Mouse (Mus musculus) layer of hippocampus, postnatal 14 days (tissue): Measurements from ENCODE around the gene Cops9. TPM values are rescaled to one million over a fixed set of nuclear protein-coding genes. Genes with fewer than 3 reads are reported as not detected.

Experiments used
- DNase-seq, 2 experiments: peaks; one replicate each; pipeline ENCODE4 v3.0.0; 2021 to 2022; ENCODE audit warnings: low spot score in 2 of 2, mixed read lengths in 1 of 2
- long read RNA-seq, 2 experiments: library from polyadenylated mRNA; stranded (forward); transcript quantifications; one replicate each; pipeline ENCODE4 v2.0.0; 2021
- total RNA-seq, 2 experiments: library from RNA; stranded (reverse); gene quantifications; 2 replicates each; pipeline ENCODE4 v1.2.3; 2021

The Cops9 gene
- 100 to 1,000 TPM; 315 to 327 TPM for total RNA-seq
- long read RNA-seq, experiment 1, transcript Cops9-201 (3 exons, 438 nt): major isoform, 37 of 53 reads
- long read RNA-seq, experiment 1, transcript Cops9-204 (3 exons, 649 nt): minor isoform, 10 of 53 reads
- long read RNA-seq, experiment 1, partial matches to known transcripts: 2 of 53 reads
- long read RNA-seq, experiment 1, other reads (novel, unspliced or antisense): 1 of 53 reads
- long read RNA-seq, experiment 2, transcript Cops9-201 (3 exons, 438 nt): major isoform, 108 of 135 reads
- long read RNA-seq, experiment 2, transcript Cops9-204 (3 exons, 649 nt): minor isoform, 17 of 135 reads
- long read RNA-seq, experiment 2, partial matches to known transcripts: 5 of 135 reads
- long read RNA-seq, experiment 2, other reads (novel, unspliced or antisense): 4 of 135 reads

GRCm38 (mm10) chr1:92641514-92642272 is at the start of gene Cops9:
TSS of gene Cops9 (minus strand) at chr1:92641985.
- peak; percentile 90 to 92 for DNase-seq

GRCm38 (mm10) chr1:92691166-92691844 is 49.5 kb upstream of the Cops9 start:
- DNase-seq: no peak

- DNase-seq: no peak
Observed at GRCm38 (mm10) chr1:92686994-92687393, 45.2 kb upstream of the Cops9 start.

GRCm38 (mm10) chr1:92683151-92683550 is 41.4 kb upstream of the Cops9 start:
- DNase-seq: peak; percentile 57 to 62

GRCm38 (mm10) chr1:92680668-92681603 is 39.2 kb upstream of the Cops9 start:
- DNase-seq: no peak

DNA sequence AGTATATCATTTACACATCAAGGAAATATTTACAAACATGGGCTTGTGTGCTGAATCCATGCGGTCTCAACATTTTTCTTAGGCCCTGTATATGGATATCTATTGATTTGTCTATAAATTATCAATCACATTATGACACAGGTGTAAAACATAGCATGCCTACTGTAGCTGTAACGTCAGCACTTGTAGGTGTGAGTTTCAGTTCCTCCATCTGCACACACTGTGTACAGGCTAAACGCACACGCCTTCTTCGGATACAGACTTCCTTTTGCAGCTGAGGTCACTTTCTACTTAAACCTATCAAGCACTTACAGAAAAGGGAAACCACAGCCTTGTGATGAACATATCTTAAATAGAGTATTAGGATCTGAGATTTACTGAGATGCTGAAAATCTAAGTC is 37.0 kb upstream of the Cops9 start:
- DNase-seq: no peak

DNA sequence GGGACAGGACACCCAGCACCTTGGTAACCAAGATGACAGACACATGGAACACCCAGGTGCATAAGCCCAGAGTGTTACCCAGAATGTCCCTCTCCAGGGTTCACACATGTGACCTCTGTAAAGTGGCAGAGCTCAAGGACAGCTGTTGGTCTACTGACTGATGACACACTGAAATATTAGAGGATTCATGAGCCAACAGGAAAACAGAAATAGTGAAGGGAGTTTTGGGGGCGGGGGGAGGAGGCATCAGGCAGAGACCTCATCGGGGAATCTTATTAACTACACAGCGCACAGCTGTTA is 34.8 kb upstream of the Cops9 start:
- no peak for DNase-seq

- DNase-seq: no peak
Observed at GRCm38 (mm10) chr1:92675932-92676675, 34.3 kb upstream of the Cops9 start.

- no peak for DNase-seq
Observed at GRCm38 (mm10) chr1:92673258-92673782, 31.5 kb upstream of the Cops9 start.

DNA sequence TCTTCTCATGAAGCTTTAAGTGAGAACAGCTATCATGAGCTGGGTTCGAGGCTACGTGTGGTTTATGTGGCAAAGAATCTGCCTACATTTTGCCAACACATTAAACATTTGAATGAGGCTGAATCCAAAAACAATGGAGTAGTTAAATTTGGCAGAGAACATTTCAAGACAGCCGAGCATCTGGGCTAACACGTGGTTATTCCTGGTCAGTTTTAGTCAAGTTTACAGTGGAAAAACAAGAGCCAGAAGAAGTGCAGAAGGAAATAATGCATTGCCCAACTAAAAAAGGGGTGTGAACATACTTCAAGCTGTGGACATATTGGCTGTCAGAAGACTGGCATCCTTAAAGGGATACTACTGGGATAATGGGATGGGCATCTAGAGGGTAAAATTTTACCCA is 29.5 kb upstream of the Cops9 start:
- DNase-seq: no peak

GRCm38 (mm10) chr1:92669430-92669829 is 27.6 kb upstream of the Cops9 start:
- DNase-seq: no peak

DNA sequence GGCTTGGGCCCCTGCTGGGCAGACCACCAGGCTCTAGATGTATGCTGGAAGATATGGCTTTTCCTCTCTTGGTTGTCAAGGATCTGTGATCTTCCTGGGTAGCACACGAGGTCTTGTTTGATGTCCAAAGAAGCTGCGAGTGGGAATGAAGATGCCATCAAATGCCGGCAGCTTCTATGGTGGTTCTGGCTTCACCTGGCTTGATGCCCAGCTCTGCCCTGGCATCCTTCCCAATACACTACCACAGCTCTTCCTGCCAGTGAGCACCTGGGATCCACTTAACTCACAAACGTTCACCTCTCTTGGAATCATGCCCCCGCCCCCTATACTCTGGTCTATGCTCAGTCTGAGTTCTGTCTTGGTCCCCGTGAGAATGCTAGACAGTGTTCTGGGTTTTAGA is 25.3 kb upstream of the Cops9 start:
- DNase-seq: no peak

- no peak for DNase-seq
Observed at GRCm38 (mm10) chr1:92659392-92659791, 17.6 kb upstream of the Cops9 start.

DNA sequence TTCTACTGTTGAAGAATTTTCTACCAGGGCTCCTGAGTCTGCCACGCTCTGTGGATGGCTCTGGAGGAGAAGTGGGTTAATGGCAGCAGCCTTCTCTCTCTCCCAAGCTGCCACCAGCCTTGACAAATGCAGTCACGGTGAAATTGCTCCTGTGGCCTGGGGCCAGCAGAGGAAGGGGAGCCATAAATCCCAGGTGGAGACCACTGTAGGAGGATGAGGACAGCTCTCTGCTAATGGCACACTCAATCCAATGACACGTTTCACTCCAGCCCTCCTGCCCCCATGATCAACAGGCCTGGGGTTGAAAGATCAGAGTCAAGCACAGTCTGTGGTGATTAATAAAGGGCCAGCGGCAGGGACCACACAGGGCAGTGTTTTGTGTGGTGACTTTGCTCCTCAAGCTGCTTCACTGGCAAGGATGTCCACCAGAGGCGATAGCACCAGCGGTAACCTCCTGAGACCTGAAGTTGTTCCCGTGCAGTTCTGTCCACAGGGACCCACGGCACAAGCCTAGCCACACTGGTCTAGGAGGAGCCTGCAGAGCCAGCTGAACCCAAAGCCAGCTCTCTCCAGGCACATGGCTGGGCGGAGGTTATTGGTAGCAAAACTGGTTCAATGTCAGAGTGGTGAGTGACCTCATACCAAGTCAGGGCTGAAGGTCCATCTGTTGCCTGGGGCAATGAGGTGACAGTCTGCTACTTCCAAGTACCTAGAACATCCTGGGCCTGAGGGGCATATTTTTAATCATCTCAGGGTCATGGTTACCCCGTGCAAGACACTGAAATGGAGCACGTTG is 15.4 kb upstream of the Cops9 start:
- no peak for DNase-seq

- DNase-seq: no peak
Observed at GRCm38 (mm10) chr1:92654676-92655075, 12.9 kb upstream of the Cops9 start.

- DNase-seq: no peak
Observed at GRCm38 (mm10) chr1:92653179-92653578, 11.4 kb upstream of the Cops9 start.

- DNase-seq: no peak
Observed at GRCm38 (mm10) chr1:92651467-92651866, 9.7 kb upstream of the Cops9 start.

- peak; percentile 72 to 84 for DNase-seq
Observed at GRCm38 (mm10) chr1:92648673-92649072, 6.9 kb upstream of the Cops9 start, which contains the start of gene Otos. TSS of gene Otos (minus strand) at chr1:92648841.

DNA sequence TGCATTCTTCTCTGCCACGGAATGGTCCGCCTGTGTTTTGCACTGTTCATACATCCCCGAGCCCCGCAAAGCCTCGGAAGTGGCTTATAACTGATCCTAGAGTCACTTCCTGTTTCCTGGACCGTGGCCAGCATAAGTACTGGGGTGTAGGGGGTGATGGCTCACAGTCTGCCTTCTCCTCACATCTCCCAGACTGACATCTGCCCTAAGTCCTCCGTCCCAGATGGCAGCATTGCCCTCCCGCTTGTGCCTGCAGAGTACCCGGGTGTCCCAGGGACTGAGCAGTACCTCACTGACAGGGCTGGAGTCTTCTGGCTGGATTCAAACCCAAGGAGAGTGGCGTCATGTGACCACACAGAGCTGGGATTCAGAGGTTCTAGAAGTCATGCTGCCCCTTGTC is 6.4 kb upstream of the Cops9 start:
- no peak for DNase-seq
